Mouse (Mus musculus) 416B (cell line): Measurements from ENCODE around the gene Pon2.
A peak's percentile ranks its signal among the peaks of the same experiment; 100 is the strongest.
"Not testable (repeated sequence)": the region's sequence is repeated elsewhere in the genome, so short reads cannot be mapped to it uniquely, and the experiment has no call there.

Experiments
- DNase-seq: peaks from one replicate; pipeline ENCODE4 v3.0.0; 2011; ENCODE audit warnings: low read depth

Pon2 gene

GRCm38 (mm10) chr6:5298092-5298554 lies at the start of gene Pon2:
Pon2 (minus strand) TSS chr6:5298455.
- DNase-seq: peak; percentile 80

GRCm38 (mm10) chr6:5344255-5344654 lies 46.0 kb upstream of the Pon2 start:
- no peak for DNase-seq

GRCm38 (mm10) chr6:5339283-5339682 lies 41.0 kb upstream of the Pon2 start:
- DNase-seq: not testable (repeated sequence)

- not testable (repeated sequence) for DNase-seq
Observed at GRCm38 (mm10) chr6:5338781-5339180, 40.5 kb upstream of the Pon2 start.

- not testable (repeated sequence) for DNase-seq
Observed at GRCm38 (mm10) chr6:5336016-5336415, 37.8 kb upstream of the Pon2 start.

- no peak for DNase-seq
Observed at GRCm38 (mm10) chr6:5334021-5334420, 35.8 kb upstream of the Pon2 start.

- no peak for DNase-seq
Observed at GRCm38 (mm10) chr6:5332560-5333150, 34.4 kb upstream of the Pon2 start.

GRCm38 (mm10) chr6:5325122-5325521 lies 26.9 kb upstream of the Pon2 start:
- no peak for DNase-seq

GRCm38 (mm10) chr6:5324101-5324500 lies 25.8 kb upstream of the Pon2 start:
- DNase-seq: not testable (repeated sequence)

GRCm38 (mm10) chr6:5316630-5317029 lies 18.4 kb upstream of the Pon2 start:
- DNase-seq: no peak

- DNase-seq: no peak
Observed at GRCm38 (mm10) chr6:5315053-5315759, 17.0 kb upstream of the Pon2 start.

- no peak for DNase-seq
Observed at GRCm38 (mm10) chr6:5313951-5314590, 15.8 kb upstream of the Pon2 start.

GRCm38 (mm10) chr6:5310491-5310890 lies 12.2 kb upstream of the Pon2 start:
- no peak for DNase-seq

GRCm38 (mm10) chr6:5309595-5310197 lies 11.4 kb upstream of the Pon2 start:
- no peak for DNase-seq

- no peak for DNase-seq
Observed at GRCm38 (mm10) chr6:5305926-5306325, 7.7 kb upstream of the Pon2 start.

- no peak for DNase-seq
Observed at GRCm38 (mm10) chr6:5304956-5305355, 6.7 kb upstream of the Pon2 start.

- peak; percentile 15 for DNase-seq
Observed at GRCm38 (mm10) chr6:5300629-5301028, 2.4 kb upstream of the Pon2 start.

- DNase-seq: no peak
Observed at GRCm38 (mm10) chr6:5299561-5299960, 1.3 kb upstream of the Pon2 start.

GRCm38 (mm10) chr6:5297321-5298091 lies 749 bp downstream of the Pon2 start:
- peak; percentile 93 for DNase-seq

- DNase-seq: no peak
Observed at GRCm38 (mm10) chr6:5296067-5296466, 2.2 kb downstream of the Pon2 start.

GRCm38 (mm10) chr6:5294659-5295449 lies 3.4 kb downstream of the Pon2 start:
- DNase-seq: no peak
